Mouse (Mus musculus): ENCODE data around the gene Lmf1. TPM values are rescaled to one million over a fixed set of nuclear protein-coding genes. Genes with fewer than 3 reads are reported as not detected.

The Lmf1 gene
- polyA plus RNA-seq, 1 experiment from 2014 or later, result 26.7 TPM

GRCm38 (mm10) chr17:25584646-25585045 lies 5.8 kb downstream of the Lmf1 start:
- no peak overlapping the region for H3K4me3 ChIP-seq
- no peaks in the 10 kb centered on the region for H3K27me3 ChIP-seq
- ATAC-seq (ENCODE audit: borderline replicate concordance, extremely low read depth, low FRiP score, low TSS enrichment), result no peak
- no peak overlapping the region for H3K27ac ChIP-seq
- H3K4me2 ChIP-seq, result no peak overlapping the region
- peaks cover 8% of the 10 kb centered on the region; the same call in 1 of the 2 replicates for H3K36me3 ChIP-seq
- WGBS, result 86% methylated on average over 9 of the region's 9 CpGs
- H3K9me3 ChIP-seq, result no peaks in the 10 kb centered on the region
- no peak overlapping the region for H3K9ac ChIP-seq
- H3K4me1 ChIP-seq, result peaks cover 4% of the 10 kb centered on the region; the same call in 1 of the 2 replicates

DNA sequence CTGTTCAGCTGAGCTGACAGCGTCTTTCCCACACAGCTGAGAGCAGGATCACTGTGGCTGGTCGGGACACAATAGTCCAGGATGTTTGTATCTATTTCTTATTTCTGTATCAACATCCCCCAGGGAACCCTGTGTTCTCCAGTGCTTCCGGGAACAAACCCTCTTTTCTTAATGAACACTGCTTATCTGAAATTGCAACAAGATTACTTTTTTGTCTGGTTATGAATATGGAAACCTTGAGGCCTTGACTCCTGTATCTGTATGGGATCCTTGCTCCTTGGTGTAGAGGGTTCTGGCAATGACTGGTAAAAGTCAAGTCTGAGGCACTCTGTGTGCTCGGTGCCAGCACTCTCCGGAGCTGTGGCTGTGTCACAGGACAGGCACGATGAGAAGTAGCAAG lies 11.2 kb downstream of the Lmf1 start:
- no peak for ATAC-seq (ENCODE audit: borderline replicate concordance, extremely low read depth, low FRiP score, low TSS enrichment)
- no peaks in the 10 kb centered on the region for H3K9me3 ChIP-seq
- no peak overlapping the region for H3K9ac ChIP-seq
- H3K27ac ChIP-seq, result no peak overlapping the region
- no peak overlapping the region for H3K4me2 ChIP-seq
- no peaks in the 10 kb centered on the region for H3K27me3 ChIP-seq
- H3K36me3 ChIP-seq, result peaks cover 13% of the 10 kb centered on the region; the same call in 1 of the 2 replicates
- 93% methylated on average over 6 of the region's 6 CpGs for WGBS
- H3K4me3 ChIP-seq, result no peak overlapping the region
- no peaks in the 10 kb centered on the region for H3K4me1 ChIP-seq

DNA sequence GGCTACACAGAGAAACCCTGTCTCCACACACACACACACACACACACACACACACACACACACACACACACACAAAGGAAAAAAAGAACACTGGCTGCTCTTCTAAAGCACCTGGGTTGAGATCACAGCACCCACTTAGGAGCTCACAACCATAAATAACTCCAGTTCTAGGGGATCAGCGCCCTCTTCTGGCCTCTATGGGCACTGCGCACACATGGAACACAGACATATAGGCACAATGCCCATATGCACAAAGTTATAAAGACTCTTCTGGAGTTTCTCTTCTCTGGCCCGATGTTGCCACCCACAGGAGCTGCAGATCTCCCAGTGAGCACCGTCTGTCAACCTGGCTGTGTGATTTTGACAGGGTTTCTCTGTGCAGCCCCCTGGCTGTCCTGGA lies 12.1 kb downstream of the Lmf1 start:
- 79% methylated on average over 4 of the region's 4 CpGs for WGBS
- Histone ChIP-seq H3K9me3 (no peaks in the 10 kb centered on the region), H3K4me3 (no peak overlapping the region), H3K27ac (no peak overlapping the region), H3K4me1 (no peaks in the 10 kb centered on the region), H3K9ac (no peak overlapping the region), H3K36me3 (0 out of 2 replicates have a peak, but pooled peaks cover 10% of the 10 kb centered on the region), H3K27me3 (no peaks in the 10 kb centered on the region), H3K4me2 (no peak overlapping the region)
- ATAC-seq (ENCODE audit: borderline replicate concordance, extremely low read depth, low FRiP score, low TSS enrichment), result no peak

- H3K4me2 ChIP-seq, result no peak overlapping the region
- H3K9ac ChIP-seq, result no peak overlapping the region
- no peak for ATAC-seq (ENCODE audit: borderline replicate concordance, extremely low read depth, low FRiP score, low TSS enrichment)
- H3K36me3 ChIP-seq, result 0 out of 2 replicates have a peak, but pooled peaks cover 10% of the 10 kb centered on the region
- H3K27me3 ChIP-seq, result no peaks in the 10 kb centered on the region
- WGBS, result 85% methylated on average over 6 of the region's 6 CpGs
- no peak overlapping the region for H3K4me3 ChIP-seq
- H3K4me1 ChIP-seq, result no peaks in the 10 kb centered on the region
- H3K27ac ChIP-seq, result no peak overlapping the region
- H3K9me3 ChIP-seq, result no peaks in the 10 kb centered on the region
Measured at GRCm38 (mm10) chr17:25592336-25592735, 13.5 kb downstream of the Lmf1 start.

- ATAC-seq (ENCODE audit: borderline replicate concordance, extremely low read depth, low FRiP score, low TSS enrichment), result no peak
- Histone ChIP-seq H3K9me3 (no peaks in the 10 kb centered on the region), H3K4me3 (no peak overlapping the region), H3K27me3 (no peaks in the 10 kb centered on the region), H3K9ac (no peak overlapping the region), H3K36me3 (0 out of 2 replicates have a peak, but pooled peaks cover 10% of the 10 kb centered on the region), H3K4me1 (no peaks in the 10 kb centered on the region), H3K27ac (no peak overlapping the region), H3K4me2 (no peak overlapping the region)
- 55% methylated on average over 22 of the region's 22 CpGs for WGBS
Measured at GRCm38 (mm10) chr17:25593411-25594261, 14.8 kb downstream of the Lmf1 start.

- H3K4me3 ChIP-seq, result no peak overlapping the region
- H3K9ac ChIP-seq, result no peak overlapping the region
- H3K4me2 ChIP-seq, result no peak overlapping the region
- H3K9me3 ChIP-seq, result no peaks in the 10 kb centered on the region
- WGBS, result 70% methylated on average over 5 of the region's 5 CpGs
- no peaks in the 10 kb centered on the region for H3K27me3 ChIP-seq
- H3K27ac ChIP-seq, result no peak overlapping the region
- H3K36me3 ChIP-seq, result 0 out of 2 replicates have a peak, but pooled peaks cover 6% of the 10 kb centered on the region
- no peak for ATAC-seq (ENCODE audit: borderline replicate concordance, extremely low read depth, low FRiP score, low TSS enrichment)
- no peaks in the 10 kb centered on the region for H3K4me1 ChIP-seq
Measured at GRCm38 (mm10) chr17:25595495-25595894, 16.6 kb downstream of the Lmf1 start.

DNA sequence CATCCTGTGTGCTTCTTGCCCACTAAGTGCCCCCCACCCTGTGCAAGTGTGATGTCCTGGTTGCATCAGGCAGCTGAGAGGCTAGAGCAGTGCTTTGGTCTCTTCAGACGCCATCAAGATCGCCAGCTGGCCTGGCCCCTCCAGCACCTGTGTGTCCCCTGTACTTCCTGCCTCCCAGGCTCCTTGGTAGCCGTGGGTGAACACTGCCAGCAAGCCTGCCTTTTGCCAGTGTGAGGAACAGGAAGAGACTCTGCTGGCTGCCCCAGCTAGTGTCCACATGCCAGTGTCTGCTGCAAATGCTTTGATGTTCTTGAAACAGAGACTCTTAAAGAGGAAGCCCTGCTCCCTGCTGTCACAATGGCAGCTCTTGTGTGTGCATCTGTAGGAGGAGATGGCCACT lies 18.7 kb downstream of the Lmf1 start:
- no peak overlapping the region for H3K27ac ChIP-seq
- WGBS, result 46% methylated on average over 3 of the region's 3 CpGs
- ATAC-seq (ENCODE audit: borderline replicate concordance, extremely low read depth, low FRiP score, low TSS enrichment), result no peak
- H3K4me3 ChIP-seq, result no peak overlapping the region
- H3K4me2 ChIP-seq, result no peak overlapping the region
- H3K4me1 ChIP-seq, result no peaks in the 10 kb centered on the region
- no peaks in the 10 kb centered on the region for H3K9me3 ChIP-seq
- no peaks in the 10 kb centered on the region for H3K27me3 ChIP-seq
- H3K9ac ChIP-seq, result no peak overlapping the region
- no peaks in the 10 kb centered on the region for H3K36me3 ChIP-seq

DNA sequence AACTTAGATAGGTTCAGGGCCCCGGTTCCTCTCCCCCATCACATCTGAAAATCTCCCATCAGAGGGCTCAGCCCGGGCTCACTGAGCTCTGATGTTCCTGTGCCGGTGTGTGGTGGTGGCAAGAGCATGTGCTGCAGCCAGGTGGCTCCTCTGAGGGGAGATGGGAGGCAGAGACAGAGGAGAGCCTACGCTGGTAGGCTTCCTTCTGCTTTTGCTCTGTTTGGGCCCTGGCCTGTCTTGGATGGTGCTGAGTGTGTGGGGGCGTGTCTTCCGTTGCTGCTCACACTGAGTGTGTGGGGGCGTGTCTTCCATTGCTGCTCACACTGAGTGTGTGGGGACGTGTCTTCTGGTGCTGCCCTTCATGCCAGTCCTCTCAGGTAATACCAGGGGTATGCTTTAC lies 23.5 kb downstream of the Lmf1 start:
- Histone ChIP-seq H3K4me1 (no peaks in the 10 kb centered on the region), H3K4me3 (no peak overlapping the region), H3K9ac (no peak overlapping the region), H3K9me3 (no peaks in the 10 kb centered on the region), H3K4me2 (no peak overlapping the region), H3K27ac (no peak overlapping the region), H3K36me3 (no peaks in the 10 kb centered on the region), H3K27me3 (no peaks in the 10 kb centered on the region)
- whole genome bisulfite sequencing, result 69% methylated on average over 8 of the region's 8 CpGs
- peak; percentile 46; the same call in 1 of the 2 replicates for ATAC-seq (ENCODE audit: borderline replicate concordance, extremely low read depth, low FRiP score, low TSS enrichment)

DNA sequence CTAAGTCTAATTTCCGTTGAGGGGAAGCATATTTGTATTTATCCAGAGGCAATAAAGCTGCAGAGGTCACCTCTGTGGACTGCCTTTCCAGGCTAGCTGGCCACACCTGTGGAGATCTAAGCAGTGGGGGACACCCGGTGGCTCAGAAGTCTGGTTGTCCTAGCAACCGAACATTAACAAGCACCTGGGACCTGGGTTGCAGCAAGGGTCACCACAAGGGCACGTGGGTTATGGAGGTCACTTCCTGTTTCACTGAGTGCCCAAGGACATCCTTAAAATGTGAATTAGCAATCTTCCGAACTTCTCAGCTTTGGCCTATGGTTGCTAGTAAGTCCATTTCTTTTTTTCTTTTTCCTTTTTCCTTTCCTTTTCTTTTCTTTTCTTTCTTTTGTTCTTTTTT lies 25.3 kb downstream of the Lmf1 start:
- H3K9ac ChIP-seq, result no peak overlapping the region
- no peaks in the 10 kb centered on the region for H3K27me3 ChIP-seq
- no peak overlapping the region for H3K4me2 ChIP-seq
- H3K9me3 ChIP-seq, result no peaks in the 10 kb centered on the region
- H3K4me3 ChIP-seq, result no peak overlapping the region
- H3K27ac ChIP-seq, result no peak overlapping the region
- 26% methylated on average over 5 of the region's 5 CpGs for WGBS
- ATAC-seq (ENCODE audit: borderline replicate concordance, extremely low read depth, low FRiP score, low TSS enrichment), result no peak
- H3K36me3 ChIP-seq, result no peaks in the 10 kb centered on the region
- H3K4me1 ChIP-seq, result peaks cover 4% of the 10 kb centered on the region; the same call in 1 of the 2 replicates

- Histone ChIP-seq H3K36me3 (0 out of 2 replicates have a peak, but pooled peaks cover 7% of the 10 kb centered on the region), H3K4me2 (no peak overlapping the region), H3K4me3 (no peak overlapping the region), H3K9me3 (no peaks in the 10 kb centered on the region), H3K4me1 (peaks cover 16% of the 10 kb centered on the region), H3K27me3 (no peaks in the 10 kb centered on the region), H3K27ac (no peak overlapping the region), H3K9ac (no peak overlapping the region)
- no peak; the same call in 1 of the 2 replicates for ATAC-seq (ENCODE audit: borderline replicate concordance, extremely low read depth, low FRiP score, low TSS enrichment)
- 85% methylated on average over 11 of the region's 11 CpGs for WGBS
Measured at GRCm38 (mm10) chr17:25608137-25608785, 29.4 kb downstream of the Lmf1 start.

GRCm38 (mm10) chr17:25608821-25609505 lies 30.1 kb downstream of the Lmf1 start:
- Histone ChIP-seq H3K9me3 (no peaks in the 10 kb centered on the region), H3K36me3 (0 out of 2 replicates have a peak, but pooled peaks cover 7% of the 10 kb centered on the region), H3K4me1 (peaks cover 16% of the 10 kb centered on the region), H3K4me2 (no peak overlapping the region), H3K27ac (no peak overlapping the region), H3K9ac (no peak overlapping the region), H3K4me3 (no peak overlapping the region), H3K27me3 (no peaks in the 10 kb centered on the region)
- ATAC-seq (ENCODE audit: borderline replicate concordance, extremely low read depth, low FRiP score, low TSS enrichment), result no peak
- WGBS, result 55% methylated on average over 10 of the region's 10 CpGs

DNA sequence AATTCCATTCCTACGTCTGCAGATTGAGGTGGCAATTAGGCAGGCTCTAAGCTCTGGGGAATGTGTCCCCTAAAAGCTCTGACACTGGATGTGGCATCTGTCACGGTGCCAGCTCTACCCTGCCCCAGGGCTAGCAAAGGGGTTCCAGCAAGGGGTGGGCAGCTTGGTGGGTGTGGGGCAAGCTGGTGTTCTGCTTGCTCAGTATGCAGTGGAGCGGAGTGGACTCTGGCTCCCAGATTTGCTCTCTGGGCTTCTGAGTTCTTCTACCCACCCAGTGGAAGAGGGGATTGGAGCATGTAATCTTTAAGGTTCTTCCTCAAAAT lies 30.6 kb downstream of the Lmf1 start:
- WGBS, result 64% methylated on average over 3 of the region's 3 CpGs
- H3K27ac ChIP-seq, result no peak overlapping the region
- H3K4me1 ChIP-seq, result peaks cover 16% of the 10 kb centered on the region
- ATAC-seq (ENCODE audit: borderline replicate concordance, extremely low read depth, low FRiP score, low TSS enrichment), result no peak
- no peaks in the 10 kb centered on the region for H3K27me3 ChIP-seq
- H3K4me3 ChIP-seq, result no peak overlapping the region
- H3K9ac ChIP-seq, result no peak overlapping the region
- no peaks in the 10 kb centered on the region for H3K9me3 ChIP-seq
- H3K36me3 ChIP-seq, result 0 out of 2 replicates have a peak, but pooled peaks cover 10% of the 10 kb centered on the region
- H3K4me2 ChIP-seq, result no peak overlapping the region
